Mouse (Mus musculus) stomach, postnatal 0 days (tissue): ENCODE results near the gene Morf4l1. TPM values are rescaled to one million over a fixed set of nuclear protein-coding genes. Genes with fewer than 3 reads are reported as not detected.
A peak's percentile ranks its signal among the peaks of the same experiment; 100 is the strongest.
"Not testable (repeated sequence)": the region's sequence is repeated elsewhere in the genome, so short reads cannot be mapped to it uniquely, and the experiment has no call there.

Experiments
- ATAC-seq: fragments of 200-750 bp; cut with Nextera tagmentation; 2 replicates; pipeline ENCODE4 v1.8.0; 2017; ENCODE audit not compliant: low FRiP score, low TSS enrichment
- DNase-seq: peaks from one replicate; pipeline ENCODE4 v3.0.0-alpha.2; 2016; ENCODE audit warnings: low spot score
- H3K27ac ChIP-seq: fragments of 300-500 bp; sonication (generic); replicated peaks from 2 replicates; pipeline ENCODE4 v1.5.1; 2014; ENCODE audit warnings: mild to moderate bottlenecking, control low read depth
- H3K27me3 ChIP-seq: fragments of 300-500 bp; sonication (generic); 2 replicates; pipeline ENCODE4 v1.6.1; 2014; ENCODE audit warnings: low read length; ENCODE audit not compliant: control insufficient read depth, insufficient read depth
- H3K36me3 ChIP-seq: fragments of 300-500 bp; sonication (generic); 2 replicates; pipeline ENCODE4 v1.6.1; 2014; ENCODE audit warnings: low read length, mixed read lengths; ENCODE audit not compliant: control insufficient read depth, insufficient read depth
- H3K4me1 ChIP-seq: fragments of 300-500 bp; sonication (generic); replicated peaks from 2 replicates; pipeline ENCODE4 v1.6.1; 2014; ENCODE audit warnings: antibody characterized with exemption; ENCODE audit not compliant: control insufficient read depth, insufficient read depth
- H3K4me2 ChIP-seq: fragments of 300-500 bp; sonication (generic); replicated peaks from 2 replicates; pipeline ENCODE4 v1.6.1; 2014; ENCODE audit warnings: low read depth, mild to moderate bottlenecking, control low read depth, moderate library complexity
- H3K4me3 ChIP-seq: fragments of 300-500 bp; sonication (generic); 2 replicates; pipeline ENCODE4 v1.5.1; 2014; ENCODE audit warnings: low read depth, low read length, control low read depth
- H3K9ac ChIP-seq: fragments of 300-500 bp; sonication (generic); 2 replicates; pipeline ENCODE4 v1.6.1; 2014; ENCODE audit warnings: mild to moderate bottlenecking, low read length, control low read depth, mixed read lengths
- H3K9me3 ChIP-seq: fragments of 300-500 bp; sonication (generic); 2 replicates; pipeline ENCODE4 v1.6.1; 2016; ENCODE audit warnings: low read length; ENCODE audit not compliant: control insufficient read depth
- CTCF ChIP-seq: IDR thresholded peaks from 2 replicates; pipeline ENCODE4 v1.5.1; 2016; ENCODE audit warnings: antibody characterized with exemption, low read depth, mild to moderate bottlenecking, moderate library complexity
- EP300 ChIP-seq: optimal IDR thresholded peaks from 2 replicates; pipeline ENCODE3; 2016; ENCODE audit warnings: antibody characterized with exemption
- WGBS: fragments of 180-500 bp; shearing (Covaris S2); extraction: QIAGEN DNeasy Blood & Tissue Kit; methylation state at CpG from one replicate; pipeline ENCODE4 v1.1.7; 2014; 5-methylcytosine and 5-hydroxymethylcytosine counted together
- polyA plus RNA-seq: library from polyadenylated mRNA; unstranded; fragments of >200 nt; fragmentation: Nextera tagmentation; extraction: Ambion mirVana; gene quantifications from 2 replicates; pipeline ENCODE4 v1.2.1, GENCODE M21; 2015

The Morf4l1 gene
- polyA plus RNA-seq, 1 experiment from 2014 or later = 225 TPM

GRCm38 (mm10) chr9:90087906-90088485 lies 26.6 kb downstream of the Morf4l1 start:
- Histone ChIP-seq H3K27ac (no peak overlapping the region), H3K4me1 (no peaks in the 10 kb centered on the region), H3K4me2 (no peak overlapping the region), H3K36me3 (peaks cover 19% of the 10 kb centered on the region), H3K4me3 (no peak overlapping the region), H3K9me3 (no peaks in the 10 kb centered on the region), H3K27me3 (no peaks in the 10 kb centered on the region), H3K9ac (no peak overlapping the region)
- ATAC-seq = 0 out of 2 replicates have a peak, but pooled peaks have one; percentile 24
- DNase-seq = no peak
- 84% methylated on average over 2 of the region's 2 CpGs for WGBS
- TF ChIP-seq CTCF (no peak), EP300 (no peak)

GRCm38 (mm10) chr9:90084766-90085468 lies 29.7 kb downstream of the Morf4l1 start:
- Histone ChIP-seq H3K27me3 (no peaks in the 10 kb centered on the region), H3K9me3 (no peaks in the 10 kb centered on the region), H3K36me3 (peaks cover 12% of the 10 kb centered on the region), H3K4me2 (no peak overlapping the region), H3K9ac (no peak overlapping the region), H3K4me1 (no peaks in the 10 kb centered on the region), H3K4me3 (no peak overlapping the region), H3K27ac (no peak overlapping the region)
- WGBS = 80% methylated on average over 8 of the region's 8 CpGs
- TF ChIP-seq EP300 (no peak), CTCF (no peak)
- DNase-seq (no peak), ATAC-seq (no peak)

GRCm38 (mm10) chr9:90084152-90084551 lies 30.4 kb downstream of the Morf4l1 start:
- WGBS = 89% methylated on average over 3 of the region's 3 CpGs
- TF ChIP-seq CTCF (no peak), EP300 (no peak)
- Histone ChIP-seq H3K27ac (no peak overlapping the region), H3K36me3 (peaks cover 4% of the 10 kb centered on the region), H3K4me3 (no peak overlapping the region), H3K9me3 (no peaks in the 10 kb centered on the region), H3K9ac (no peak overlapping the region), H3K27me3 (no peaks in the 10 kb centered on the region), H3K4me2 (no peak overlapping the region), H3K4me1 (no peaks in the 10 kb centered on the region)
- ATAC-seq (no peak), DNase-seq (no peak)

GRCm38 (mm10) chr9:90082992-90083391 lies 31.6 kb downstream of the Morf4l1 start:
- no peak for ATAC-seq

GRCm38 (mm10) chr9:90081961-90082360 lies 32.6 kb downstream of the Morf4l1 start:
- not testable (repeated sequence) for H3K36me3 ChIP-seq, H3K4me3 ChIP-seq, H3K27me3 ChIP-seq, H3K9me3 ChIP-seq, ATAC-seq, DNase-seq, H3K27ac ChIP-seq, H3K4me2 ChIP-seq, H3K4me1 ChIP-seq, H3K9ac ChIP-seq
- 79% methylated on average over 6 of the region's 6 CpGs for WGBS

More at GRCm38 (mm10) chr9:90082992-90083391, 31.6 kb downstream of the Morf4l1 start:
- Histone ChIP-seq H3K27me3 (no peaks in the 10 kb centered on the region), H3K4me3 (no peak overlapping the region), H3K9me3 (no peaks in the 10 kb centered on the region), H3K27ac (no peak overlapping the region), H3K4me2 (no peak overlapping the region), H3K4me1 (no peaks in the 10 kb centered on the region), H3K36me3 (peaks cover 4% of the 10 kb centered on the region; the same call in 1 of the 2 replicates), H3K9ac (no peak overlapping the region)
- DNase-seq = no peak
- WGBS = 90% methylated on average over 1 of the region's 1 CpGs
- TF ChIP-seq CTCF (no peak), EP300 (no peak)

- no peak overlapping the region for H3K4me2 ChIP-seq
- H3K27me3 ChIP-seq = no peaks in the 10 kb centered on the region
These were observed 37.6 kb downstream of the Morf4l1 start for GRCm38 (mm10) chr9:90076849-90077461.

More at GRCm38 (mm10) chr9:90076849-90077461, 37.6 kb downstream of the Morf4l1 start:
- 64% methylated on average over 8 of the region's 8 CpGs for WGBS
- H3K9ac ChIP-seq = no peak overlapping the region
- no peaks in the 10 kb centered on the region for H3K36me3 ChIP-seq
- no peak overlapping the region for H3K4me3 ChIP-seq
- DNase-seq = peak; percentile 76
- no peaks in the 10 kb centered on the region for H3K4me1 ChIP-seq
- H3K9me3 ChIP-seq = no peaks in the 10 kb centered on the region
- H3K27ac ChIP-seq = no peak overlapping the region
- ATAC-seq = peak; percentile 60
- TF ChIP-seq EP300 = no peak
- TF ChIP-seq CTCF = peak; percentile 93
